In the genomic region with DNA sequence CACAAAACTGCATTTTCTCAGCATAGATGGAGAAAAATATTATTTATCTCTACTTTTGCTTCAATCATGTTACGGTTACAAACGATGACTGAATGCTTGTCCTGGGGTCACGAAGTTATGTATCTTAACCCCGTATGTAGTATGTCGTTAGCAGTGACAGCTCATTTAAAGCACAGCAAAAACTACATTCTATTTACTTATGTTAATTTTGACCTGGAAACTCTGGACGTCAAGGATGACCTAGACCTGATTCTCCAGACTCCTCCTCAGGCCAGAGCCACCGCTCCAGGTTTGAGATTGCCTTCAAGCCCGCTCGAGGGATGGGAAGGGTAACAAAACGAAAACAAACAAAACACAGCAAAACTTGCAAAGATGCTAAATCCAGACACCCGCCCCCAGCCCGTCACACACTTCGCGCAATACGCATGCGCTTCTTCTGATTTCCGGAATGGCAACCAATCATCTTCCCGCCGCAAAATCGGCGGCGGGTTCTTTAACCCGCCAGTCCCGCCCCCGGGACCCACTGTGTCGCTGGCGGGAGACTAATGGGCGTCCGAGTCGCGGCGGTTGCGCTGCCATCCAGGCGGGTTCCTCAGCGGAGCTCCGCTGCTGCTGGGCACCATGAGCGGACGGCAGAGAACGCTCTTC, we compare ENCODE assay signal across 7 mouse cellular contexts. TPM values are rescaled to one million over a fixed set of nuclear protein-coding genes. Genes with fewer than 3 reads are reported as not detected.
DNase-seq lines count a peak whose midpoint lies in the region; ATAC-seq lines count a peak whose summit lies in the region.

Fancm (plus strand) TSS at position 519 of the 648 bp plus-strand sequence.

- 2% methylated on average over 39 of the region's 39 CpGs for WGBS in intestine, embryonic 15.5 days
- 3% methylated on average over 39 of the region's 39 CpGs for WGBS in midbrain, embryonic 10.5 days

- peak within 1 kb of the TSS; percentile 83 for H3K4me2 ChIP-seq in intestine, embryonic 15.5 days (replicated peaks)

- DNase-seq in adrenal gland, adult 2 months: peak; percentile 93
- peak; percentile 87 for DNase-seq in embryo, embryonic 11.5 days (ENCODE audit: low read depth, low spot score)
- DNase-seq in gastrocnemius, postnatal 36 days: peak; percentile 81 to 87
- peak; percentile 92 to 95 for DNase-seq in left cerebral cortex, postnatal 25 days (ENCODE audit: low spot score in 2 of 2)
- peak; percentile 89 for DNase-seq in midbrain, embryonic 10.5 days (ENCODE audit: low spot score)
- DNase-seq in right cerebral cortex, postnatal 4 days: peak; percentile 83

- H3K9me3 ChIP-seq in intestine, embryonic 15.5 days: no peaks in the 10 kb centered on the region
- H3K9me3 ChIP-seq in midbrain, embryonic 10.5 days (replicated peaks): no peaks in the 10 kb centered on the region

- no peaks in the 10 kb centered on the region for H3K27me3 ChIP-seq in intestine, embryonic 15.5 days (replicated peaks)
- no peaks in the 10 kb centered on the region for H3K27me3 ChIP-seq in midbrain, embryonic 10.5 days (ENCODE audit: low read depth, poor library complexity, severe bottlenecking)

- H3K9ac ChIP-seq in intestine, embryonic 15.5 days: peak within 1 kb of the TSS; percentile 73

- intact Hi-C loops in gastrocnemius, postnatal 36 days (cut with DNase I): no loop called here
- intact Hi-C loops in left cerebral cortex, postnatal 25 days (cut with DNase I): no loop called here

- H3K4me1 ChIP-seq in intestine, embryonic 15.5 days (replicated peaks): peaks cover 5% of the 10 kb centered on the region; the same call in 1 of the 2 replicates
- H3K4me1 ChIP-seq in midbrain, embryonic 10.5 days: peaks cover 44% of the 10 kb centered on the region

- ATAC-seq in intestine, embryonic 15.5 days: peak; percentile 60

- H3K36me3 ChIP-seq in intestine, embryonic 15.5 days: no peaks in the 10 kb centered on the region
- peaks cover 32% of the 10 kb centered on the region for H3K36me3 ChIP-seq in midbrain, embryonic 10.5 days

- peak within 1 kb of the TSS; percentile 65 for H3K4me3 ChIP-seq in intestine, embryonic 15.5 days (replicated peaks)
- H3K4me3 ChIP-seq in midbrain, embryonic 10.5 days: peak within 1 kb of the TSS; percentile 95

- peak within 1 kb of the TSS; percentile 90 for H3K27ac ChIP-seq in intestine, embryonic 15.5 days
- H3K27ac ChIP-seq in midbrain, embryonic 10.5 days (replicated peaks): peak within 1 kb of the TSS; percentile 99

RNA-seq across cellular contexts. Expression of gene Fancm, which starts in this region (rescaled TPM):
- 1 to 10 TPM; 6.9 to 9.2 TPM for total RNA-seq in adrenal gland, adult 2 months (2021)
- polyA plus RNA-seq in adrenal gland, adult 2 months (2012; rRNA removed): 2.1 and 2.5 TPM in 2 replicates
- total RNA-seq in gastrocnemius, postnatal 36 days (2021): 1 to 10 TPM in 1 of 2 experiments, under 1 TPM in 1; 0.99 to 3.0 TPM
- polyA plus RNA-seq in intestine, embryonic 15.5 days (2015; fragmentation: Nextera tagmentation; extraction: Ambion mirVana): 6.7 and 8.2 TPM in 2 replicates
- total RNA-seq in left cerebral cortex, postnatal 25 days (2021): 10 to 100 TPM; 10.9 to 13.0 TPM
- 10.7 and 13.3 TPM in 2 replicates for polyA plus RNA-seq in midbrain, embryonic 10.5 days (2016; fragmentation: Nextera tagmentation; extraction: Ambion mirVana)

Comparison
In these comparisons a context has a peak if more than half of its experiments do, and no peak if none do; other contexts are left out.
1. Peak in every context shown above with its lines: DNase-seq, ATAC-seq, H3K4me3 ChIP-seq and H3K27ac ChIP-seq.